Mouse (Mus musculus): ENCODE measurements around the gene Olfr830. TPM values are rescaled to one million over a fixed set of nuclear protein-coding genes. Genes with fewer than 3 reads are reported as not detected.
"Not testable (repeated sequence)": the region's sequence is repeated elsewhere in the genome, so short reads cannot be mapped to it uniquely, and the experiment has no call there.

The Olfr830 gene
- not detected for total RNA-seq (2018; cell fraction: chromatin; rRNA removed)
- total RNA-seq (2018; cell fraction: cytosol; rRNA removed) = not detected
- not detected for total RNA-seq (2018; cell fraction: nucleus; rRNA removed)
- polyA plus RNA-seq (2018) = not detected in 3 replicates

- Histone ChIP-seq H3K4me3 (ENCODE audit: inconsistent target) (no peak within 1 kb of the TSS), H3K27ac (no peak within 1 kb of the TSS), H3K79me2 (ENCODE audit: inconsistent target) (no peaks in the 10 kb centered on the region), H3K36me3 (ENCODE audit: inconsistent target) (no peaks in the 10 kb centered on the region)
These were observed at the start of gene Olfr830 for GRCm38 (mm10) chr9:18874393-18874792. Gene Olfr830 (plus strand): TSS chr9:18874693.

- Histone ChIP-seq H3K27ac (no peak within 1 kb of the TSS), H3K36me3 (ENCODE audit: inconsistent target) (no peaks in the 10 kb centered on the region), H3K79me2 (ENCODE audit: inconsistent target) (no peaks in the 10 kb centered on the region), H3K4me3 (ENCODE audit: inconsistent target) (no peak within 1 kb of the TSS)
- 50% methylated on average over 1 of the region's 1 CpGs for WGBS (ENCODE audit: missing documents)
These were observed 19.9 kb upstream of the Olfr830 start, which contains the start of gene Olfr829 for GRCm38 (mm10) chr9:18854633-18855032. Gene Olfr829 (plus strand): TSS chr9:18854933.

GRCm38 (mm10) chr9:18907699-18908098 lies 33.2 kb downstream of the Olfr830 start:
- 85% methylated on average over 2 of the region's 2 CpGs for WGBS (ENCODE audit: missing documents)
- H3K4me3 ChIP-seq (ENCODE audit: inconsistent target); H3K79me2 ChIP-seq (ENCODE audit: inconsistent target): not testable (repeated sequence)

GRCm38 (mm10) chr9:18927921-18928320 lies 53.4 kb downstream of the Olfr830 start:
- not testable (repeated sequence) for H3K4me3 ChIP-seq (ENCODE audit: inconsistent target); H3K79me2 ChIP-seq (ENCODE audit: inconsistent target); H3K36me3 ChIP-seq (ENCODE audit: inconsistent target); H3K27ac ChIP-seq
- 79% methylated on average over 10 of the region's 16 CpGs for WGBS (ENCODE audit: missing documents)

More at GRCm38 (mm10) chr9:18907699-18908098, 33.2 kb downstream of the Olfr830 start:
- H3K36me3 ChIP-seq (ENCODE audit: inconsistent target); H3K27ac ChIP-seq: not testable (repeated sequence)

Other genes with a start within 250 kb of the Olfr830 start
- gene Muc16, start 200.2 kb upstream of the Olfr830 start, polyA plus RNA-seq (2018) = not detected in 3 replicates
- gene Olfr24, start 110.7 kb upstream of the Olfr830 start, polyA plus RNA-seq (2018) = not detected in 3 replicates
- not detected in 3 replicates for gene Olfr828, start 55.2 kb upstream of the Olfr830 start, polyA plus RNA-seq (2018)
- not detected in 3 replicates for gene Olfr829, start 19.8 kb upstream of the Olfr830 start, polyA plus RNA-seq (2018)
- gene Olfr832, start 62.4 kb downstream of the Olfr830 start, polyA plus RNA-seq (2018) = not detected in 3 replicates
- not detected in 3 replicates for gene Olfr834, start 113.3 kb downstream of the Olfr830 start, polyA plus RNA-seq (2018)
- gene Olfr835, start 158.0 kb downstream of the Olfr830 start, polyA plus RNA-seq (2018) = not detected in 3 replicates
- gene Olfr836, start 245.7 kb downstream of the Olfr830 start, polyA plus RNA-seq (2018) = not detected in 3 replicates